Mouse (Mus musculus) forebrain, embryonic 11.5 days (tissue): ENCODE measurements around the gene Dbx1. TPM values are rescaled to one million over a fixed set of nuclear protein-coding genes. Genes with fewer than 3 reads are reported as not detected.

ENCODE experiments used
- ATAC-seq: fragments of 200-750 bp; cut with Nextera tagmentation; replicated peaks from 2 replicates; pipeline ENCODE4 v1.8.0; 2017; ENCODE audit warnings: moderate TSS enrichment; ENCODE audit not compliant: low FRiP score
- DNase-seq: peaks from one replicate; pipeline ENCODE4 v3.0.0-alpha.2; 2017; ENCODE audit warnings: low spot score
- H3K27ac ChIP-seq: fragments of 300-500 bp; sonication (generic); 2 replicates; pipeline ENCODE4 v1.5.1; 2014; ENCODE audit warnings: low read depth, low read length
- H3K27me3 ChIP-seq: fragments of 300-500 bp; sonication (generic); 2 replicates; pipeline ENCODE4 v1.6.1; 2014; ENCODE audit warnings: mild to moderate bottlenecking, low read length, mixed read lengths; ENCODE audit not compliant: control insufficient read depth, insufficient read depth
- H3K36me3 ChIP-seq: fragments of 300-500 bp; sonication (generic); 2 replicates; pipeline ENCODE4 v1.6.1; 2014; ENCODE audit warnings: mild to moderate bottlenecking, low read length, moderate library complexity, mixed read lengths; ENCODE audit not compliant: control insufficient read depth, insufficient read depth
- H3K4me1 ChIP-seq: fragments of 300-500 bp; sonication (generic); replicated peaks from 2 replicates; pipeline ENCODE4 v1.6.1; 2014; ENCODE audit warnings: low read length, mixed read lengths; ENCODE audit not compliant: control insufficient read depth, insufficient read depth
- H3K4me2 ChIP-seq: fragments of 300-500 bp; sonication (generic); 2 replicates; pipeline ENCODE4 v1.6.1; 2014; ENCODE audit warnings: low read depth, mild to moderate bottlenecking, low read length, moderate library complexity, mixed read lengths; ENCODE audit not compliant: severe bottlenecking
- H3K4me3 ChIP-seq: fragments of 300-500 bp; sonication (generic); 2 replicates; pipeline ENCODE4 v1.5.1; 2014; ENCODE audit warnings: low read depth, low read length
- H3K9ac ChIP-seq: fragments of 300-500 bp; sonication (generic); 2 replicates; pipeline ENCODE4 v1.6.1; 2014; ENCODE audit warnings: low read length
- H3K9me3 ChIP-seq: fragments of 300-500 bp; sonication (generic); 2 replicates; pipeline ENCODE4 v1.6.1; 2016; ENCODE audit warnings: low read length, mixed read lengths; ENCODE audit not compliant: control insufficient read depth
- WGBS: fragments of 180-500 bp; shearing (Covaris S2); extraction: QIAGEN DNeasy Blood & Tissue Kit; methylation state at CpG from one replicate; pipeline ENCODE4 v1.1.7; 2014; 5-methylcytosine and 5-hydroxymethylcytosine counted together
- polyA plus RNA-seq: library from polyadenylated mRNA; unstranded; fragments of >200 nt; fragmentation: Nextera tagmentation; extraction: Ambion mirVana; gene quantifications from 2 replicates; pipeline ENCODE4 v1.2.1, GENCODE M21; 2014

Gene Dbx1
- polyA plus RNA-seq, 1 experiment from 2014 or later, result 33.3 TPM

DNA sequence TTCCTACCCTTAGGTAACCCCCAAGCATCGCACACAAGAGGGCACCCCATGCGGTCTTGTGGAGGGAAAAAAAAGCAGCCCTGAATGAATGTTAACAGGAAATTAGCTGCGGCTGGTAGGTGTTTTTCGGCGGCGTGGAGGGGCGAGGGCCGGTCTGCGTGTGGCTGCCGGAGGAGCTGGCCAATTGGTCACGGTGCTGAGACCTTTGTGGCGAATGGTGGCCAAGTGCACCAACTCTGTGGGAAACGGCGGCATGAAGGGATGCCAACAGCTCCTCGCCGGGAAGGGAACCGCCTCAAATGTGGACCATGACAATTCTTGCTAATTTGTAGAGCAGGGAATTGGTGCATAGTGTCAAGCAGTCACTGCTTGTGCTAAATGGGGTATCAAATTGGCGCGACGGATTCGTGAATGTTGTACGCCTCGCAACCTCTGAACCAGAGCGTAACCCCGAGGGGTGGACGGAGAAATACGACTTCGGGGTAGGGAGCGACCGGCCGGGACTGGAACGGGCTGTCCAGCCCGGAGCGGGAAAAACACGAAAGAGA is 1.5 kb downstream of the Dbx1 start:
- ATAC-seq (no peak), DNase-seq (peak; percentile 71)
- H3K27ac ChIP-seq, result no peak overlapping the region
- peaks cover 42% of the 10 kb centered on the region for H3K4me1 ChIP-seq
- H3K4me3 ChIP-seq, result peak overlapping the region; percentile 24
- no peaks in the 10 kb centered on the region for H3K9me3 ChIP-seq
- no peaks in the 10 kb centered on the region for H3K36me3 ChIP-seq
- under 1% methylated on average over 35 of the region's 35 CpGs for WGBS
- H3K9ac ChIP-seq, result peak overlapping the region; percentile 39; the same call in 1 of the 2 replicates
- peak overlapping the region; percentile 42 for H3K4me2 ChIP-seq
- peaks cover 72% of the 10 kb centered on the region for H3K27me3 ChIP-seq

DNA sequence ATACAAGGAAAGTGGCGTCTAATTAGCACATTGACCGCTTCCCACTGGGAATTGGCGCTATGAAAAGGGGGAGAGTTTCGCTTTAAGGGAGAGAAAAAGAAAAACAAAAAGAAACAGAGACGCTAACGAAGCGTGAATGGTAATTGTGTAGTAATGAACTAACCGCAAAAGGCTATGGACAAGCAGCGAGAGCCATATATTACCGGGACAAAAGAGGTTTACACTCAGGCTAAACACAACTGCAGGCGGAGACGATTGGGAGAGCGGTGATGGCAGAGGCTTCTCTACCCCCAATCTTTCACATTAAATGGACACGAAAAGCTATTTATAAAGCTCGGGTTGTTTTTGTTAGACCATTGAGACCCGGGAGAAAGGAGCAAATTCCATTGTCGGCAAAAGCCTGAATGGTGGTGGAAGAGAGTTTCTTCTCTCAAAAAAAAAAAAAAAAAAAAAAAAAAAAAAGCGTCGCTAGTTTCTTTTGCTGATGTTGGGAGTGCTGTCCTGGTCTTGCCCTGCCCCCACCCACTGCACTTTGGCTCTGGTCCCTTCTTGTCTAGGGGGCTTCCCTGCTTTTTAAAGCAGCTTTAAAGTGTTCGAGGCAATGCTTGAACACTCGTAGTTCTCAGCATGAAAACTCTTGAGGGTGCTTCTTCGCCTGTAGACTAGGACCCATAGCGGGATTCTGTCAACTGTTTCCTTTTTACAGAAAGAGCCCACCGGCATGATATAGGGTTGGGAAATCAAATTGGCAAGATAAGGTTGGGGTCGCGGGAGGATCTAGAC is 2.2 kb downstream of the Dbx1 start:
- peak; percentile 45 for ATAC-seq
- Histone ChIP-seq H3K4me2 (peak overlapping the region; percentile 42), H3K36me3 (no peaks in the 10 kb centered on the region), H3K27ac (no peak overlapping the region), H3K27me3 (peaks cover 72% of the 10 kb centered on the region), H3K4me3 (peak overlapping the region; percentile 24), H3K9me3 (no peaks in the 10 kb centered on the region), H3K9ac (no peak overlapping the region; the same call in 1 of the 2 replicates), H3K4me1 (peaks cover 38% of the 10 kb centered on the region)
- peak; percentile 72 for DNase-seq
- under 1% methylated on average over 26 of the region's 26 CpGs for WGBS

DNA sequence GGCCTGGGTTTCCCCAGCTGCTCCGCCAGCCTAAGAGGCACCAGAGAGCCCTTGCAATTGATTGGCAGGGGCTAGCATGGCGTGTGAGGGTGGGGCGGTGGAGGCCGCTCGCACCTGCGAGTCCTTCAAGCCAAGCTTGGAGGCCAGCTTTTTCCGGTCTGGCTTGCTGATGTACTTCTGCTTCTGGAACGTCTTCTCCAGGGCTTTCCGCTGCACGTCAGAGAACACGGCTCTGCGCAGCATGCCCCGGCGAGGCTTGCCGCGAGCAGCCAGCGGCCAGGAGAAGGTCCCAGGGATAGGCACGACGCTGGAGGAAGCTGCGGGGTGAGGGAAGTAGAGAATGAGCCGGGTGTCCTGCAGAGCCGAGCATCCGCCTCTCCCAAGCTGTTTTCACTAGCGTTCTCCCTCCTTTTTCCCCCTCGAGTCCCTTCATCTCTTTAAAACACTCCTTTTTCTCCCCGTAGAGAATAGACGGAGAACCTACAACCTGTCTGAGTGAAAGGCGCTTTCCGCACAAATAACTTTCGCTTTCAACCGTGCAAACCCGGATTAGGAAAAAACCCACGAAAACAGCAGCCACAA is 3.2 kb downstream of the Dbx1 start:
- Histone ChIP-seq H3K36me3 (no peaks in the 10 kb centered on the region), H3K27ac (no peak overlapping the region), H3K9ac (peak overlapping the region; percentile 30; the same call in 1 of the 2 replicates), H3K4me1 (peaks cover 36% of the 10 kb centered on the region), H3K4me3 (peak overlapping the region; percentile 24), H3K4me2 (peak overlapping the region; percentile 42), H3K9me3 (no peaks in the 10 kb centered on the region), H3K27me3 (peaks cover 82% of the 10 kb centered on the region)
- 0% methylated on average over 33 of the region's 33 CpGs for WGBS
- DNase-seq (peak; percentile 75), ATAC-seq (no peak)

DNA sequence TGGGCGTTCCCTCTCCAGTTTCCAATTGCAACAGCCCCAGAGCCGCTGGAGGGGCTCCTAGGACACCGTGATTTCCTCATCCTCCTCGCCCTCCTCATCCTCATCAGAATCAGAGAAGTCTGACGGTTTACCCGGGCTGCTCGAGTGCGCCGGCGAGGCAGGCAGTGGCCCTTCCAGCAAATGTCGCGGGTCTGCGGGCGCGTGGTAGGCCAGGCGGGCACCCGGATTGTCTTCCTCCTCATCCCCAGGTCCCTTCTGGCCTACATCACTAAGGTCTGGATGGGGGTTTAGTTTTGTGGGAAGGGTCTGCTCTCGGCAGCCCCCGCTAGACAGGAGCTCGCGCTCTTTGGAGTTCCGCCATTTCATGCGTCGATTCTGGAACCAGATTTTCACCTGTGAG is 4.3 kb downstream of the Dbx1 start:
- Histone ChIP-seq H3K36me3 (no peaks in the 10 kb centered on the region), H3K4me2 (peak overlapping the region; percentile 24; the same call in 1 of the 2 replicates), H3K27ac (no peak overlapping the region), H3K9me3 (no peaks in the 10 kb centered on the region), H3K9ac (no peak overlapping the region; the same call in 1 of the 2 replicates), H3K4me1 (peaks cover 29% of the 10 kb centered on the region), H3K27me3 (peaks cover 85% of the 10 kb centered on the region), H3K4me3 (no peak overlapping the region)
- DNase-seq (no peak), ATAC-seq (no peak)
- WGBS, result 3% methylated on average over 24 of the region's 24 CpGs

DNA sequence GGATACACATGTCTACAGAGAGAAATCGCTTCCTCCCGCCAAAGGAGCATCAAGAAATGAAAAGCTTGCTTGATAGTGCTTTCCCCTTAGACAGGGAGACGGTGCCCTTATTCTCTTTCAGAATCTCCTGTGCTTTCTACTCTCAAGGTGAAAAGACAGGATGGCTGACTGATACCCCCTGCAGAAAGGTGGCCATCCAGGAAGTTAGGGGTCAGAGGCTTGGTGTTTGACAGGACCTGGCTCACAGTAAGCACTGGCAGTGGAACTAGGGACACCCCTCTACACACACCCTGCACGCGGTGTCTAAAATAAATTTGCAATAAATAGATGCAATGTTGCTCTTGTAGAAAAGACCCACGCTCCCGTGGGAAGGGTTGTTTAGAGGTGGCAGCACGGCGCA is 4.8 kb downstream of the Dbx1 start:
- H3K36me3 ChIP-seq, result no peaks in the 10 kb centered on the region
- H3K9ac ChIP-seq, result no peak overlapping the region
- H3K27ac ChIP-seq, result no peak overlapping the region
- H3K27me3 ChIP-seq, result peaks cover 85% of the 10 kb centered on the region
- H3K4me1 ChIP-seq, result peaks cover 25% of the 10 kb centered on the region
- no peak overlapping the region for H3K4me2 ChIP-seq
- ATAC-seq (no peak), DNase-seq (no peak)
- WGBS, result 16% methylated on average over 9 of the region's 9 CpGs
- no peaks in the 10 kb centered on the region for H3K9me3 ChIP-seq
- no peak overlapping the region for H3K4me3 ChIP-seq

DNA sequence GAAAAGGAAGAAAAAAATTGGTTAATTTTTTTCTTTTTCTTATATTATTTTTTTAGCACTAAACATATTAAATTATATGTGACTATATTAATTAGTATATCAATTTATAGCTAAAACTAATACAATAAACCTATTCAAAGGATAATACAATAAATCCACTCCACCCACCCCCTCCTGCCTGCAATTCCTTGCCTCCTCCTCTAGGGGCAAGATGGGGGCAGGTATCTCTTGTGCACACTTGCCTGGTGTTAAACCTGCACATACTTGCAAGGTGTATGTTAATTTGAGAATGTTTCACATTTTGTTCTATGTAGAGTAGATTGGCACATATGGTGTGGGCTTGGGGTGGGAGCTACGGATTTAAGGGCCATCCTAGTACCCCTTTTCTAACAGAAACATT is 16.5 kb downstream of the Dbx1 start:
- peaks cover 66% of the 10 kb centered on the region for H3K27me3 ChIP-seq
- H3K4me2 ChIP-seq, result no peak overlapping the region
- no peak overlapping the region for H3K27ac ChIP-seq
- ATAC-seq, result no peak
- 79% methylated on average over 1 of the region's 1 CpGs for WGBS
- no peak overlapping the region for H3K9ac ChIP-seq
- no peaks in the 10 kb centered on the region for H3K36me3 ChIP-seq
- no peak overlapping the region for H3K4me3 ChIP-seq
- H3K9me3 ChIP-seq, result no peaks in the 10 kb centered on the region
- H3K4me1 ChIP-seq, result no peaks in the 10 kb centered on the region
- DNase-seq, result no peak

DNA sequence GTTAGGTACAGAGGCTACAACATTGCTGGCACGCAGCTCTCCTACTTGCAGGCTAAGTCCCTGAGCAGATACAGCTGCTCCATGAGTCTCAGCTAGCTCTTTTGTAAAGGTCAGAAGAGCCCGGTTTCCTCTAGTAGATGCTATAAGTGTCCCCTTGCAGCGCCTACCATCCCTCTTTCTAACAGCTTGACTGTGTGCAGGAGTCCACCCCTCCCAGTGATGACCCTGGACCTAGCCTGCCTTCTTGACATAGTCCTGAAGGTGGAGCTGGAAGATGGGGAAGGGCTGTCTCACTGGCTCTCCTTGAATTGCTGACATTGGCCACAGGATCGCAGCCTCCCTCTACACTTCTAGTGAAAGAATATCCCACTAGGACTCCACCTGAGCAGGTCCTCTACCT is 19.6 kb downstream of the Dbx1 start:
- DNase-seq (no peak), ATAC-seq (no peak; the same call in 1 of the 2 replicates)
- Histone ChIP-seq H3K27ac (no peak overlapping the region), H3K4me3 (no peak overlapping the region), H3K9ac (no peak overlapping the region), H3K36me3 (no peaks in the 10 kb centered on the region), H3K9me3 (no peaks in the 10 kb centered on the region), H3K4me1 (no peaks in the 10 kb centered on the region), H3K27me3 (peaks cover 44% of the 10 kb centered on the region), H3K4me2 (no peak overlapping the region)
- 77% methylated on average over 4 of the region's 4 CpGs for WGBS

DNA sequence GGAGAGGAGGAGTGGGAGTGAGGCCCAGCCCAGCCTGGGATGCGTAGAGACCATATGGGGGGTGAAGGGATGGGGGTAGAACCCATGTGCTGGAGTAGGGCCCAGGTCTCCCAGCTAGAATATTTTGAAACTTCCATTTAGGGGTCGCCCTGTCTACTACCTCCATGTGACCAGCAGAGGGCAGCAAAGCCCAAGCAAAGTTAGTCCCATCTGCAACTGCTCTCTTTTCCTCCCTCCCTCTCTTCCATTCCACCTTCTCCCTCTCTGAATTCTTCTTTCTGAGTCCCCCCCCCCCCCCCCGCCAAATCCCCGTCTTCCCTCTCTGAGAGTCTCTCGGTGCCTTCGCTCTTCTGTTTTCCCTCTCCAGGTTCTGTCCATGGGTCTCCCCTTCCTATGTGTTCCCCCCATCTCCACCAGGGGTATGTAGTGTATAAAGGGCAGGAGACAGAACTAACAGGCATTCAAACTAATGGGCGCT is 20.4 kb downstream of the Dbx1 start:
- peak; percentile 84 for DNase-seq
- WGBS, result 13% methylated on average over 5 of the region's 7 CpGs

More for the DNA sequence above, 20.4 kb downstream of the Dbx1 start:
- no peaks in the 10 kb centered on the region for H3K9me3 ChIP-seq
- H3K27me3 ChIP-seq, result peaks cover 41% of the 10 kb centered on the region
- ATAC-seq, result peak; percentile 63
- H3K4me3 ChIP-seq, result no peak overlapping the region
- H3K4me1 ChIP-seq, result no peaks in the 10 kb centered on the region
- H3K27ac ChIP-seq, result no peak overlapping the region
- H3K9ac ChIP-seq, result no peak overlapping the region
- H3K36me3 ChIP-seq, result no peaks in the 10 kb centered on the region
- H3K4me2 ChIP-seq, result no peak overlapping the region
